Mouse (Mus musculus) adrenal gland, adult (tissue): Measurements from ENCODE around the gene Ldah.
"Not testable (repeated sequence)": the region's sequence is repeated elsewhere in the genome, so short reads cannot be mapped to it uniquely, and the experiment has no call there.

Source experiments
- DNase-seq, 2 experiments: peaks; one replicate each; pipeline ENCODE4 v3.0.0; 2022 to 2023; ENCODE audit warnings: low spot score in 1 of 2; ENCODE audit not compliant: inconsistent age in 2 of 2

Gene Ldah

GRCm38 (mm10) chr12:8207978-8208403 lies at the start of gene Ldah:
TSS of gene Ldah (plus strand) at chr12:8208107.
- DNase-seq: peak; percentile 90 to 96

GRCm38 (mm10) chr12:8167743-8168142 lies 40.2 kb upstream of the Ldah start:
- DNase-seq: no peak

GRCm38 (mm10) chr12:8180921-8181320 lies 27.0 kb upstream of the Ldah start:
- no peak for DNase-seq

- DNase-seq: no peak
These were observed 26.2 kb upstream of the Ldah start for GRCm38 (mm10) chr12:8181744-8182143.

- peak in 1 of 2 experiments; percentile 29 for DNase-seq
These were observed 23.4 kb upstream of the Ldah start for GRCm38 (mm10) chr12:8184518-8184917.

- DNase-seq: no peak
These were observed 19.7 kb upstream of the Ldah start for GRCm38 (mm10) chr12:8188161-8188560.

GRCm38 (mm10) chr12:8188796-8189535 lies 18.9 kb upstream of the Ldah start:
- DNase-seq: not testable (repeated sequence)

DNA sequence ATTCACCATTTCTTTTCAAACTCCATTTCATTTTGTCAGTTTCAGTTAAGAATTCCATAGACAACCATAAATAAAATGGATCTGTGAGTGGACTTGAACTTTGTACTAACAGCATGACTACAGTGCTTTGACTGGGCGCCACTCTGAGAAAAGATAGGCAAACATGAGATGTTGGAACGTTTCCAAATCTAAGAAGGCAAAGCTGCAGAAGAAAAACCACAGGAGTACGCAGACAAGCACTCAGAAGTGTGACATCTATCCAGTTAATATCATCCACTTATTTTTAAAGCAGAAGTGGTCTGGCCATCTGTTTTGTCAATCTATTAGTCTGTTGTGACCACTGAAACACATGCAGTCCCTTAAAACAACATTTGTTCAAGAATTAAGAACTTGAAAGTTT lies 18.2 kb upstream of the Ldah start:
- DNase-seq: no peak

- no peak for DNase-seq
These were observed 2.2 kb upstream of the Ldah start for GRCm38 (mm10) chr12:8205721-8206120.

GRCm38 (mm10) chr12:8207578-8207977 lies 329 bp upstream of the Ldah start:
- no peak for DNase-seq

- peak in 1 of 2 experiments; percentile 39 for DNase-seq
These were observed 8.7 kb downstream of the Ldah start for GRCm38 (mm10) chr12:8216392-8217280.

- DNase-seq: peak; percentile 28 to 77
These were observed 15.1 kb downstream of the Ldah start for GRCm38 (mm10) chr12:8223036-8223435.

DNA sequence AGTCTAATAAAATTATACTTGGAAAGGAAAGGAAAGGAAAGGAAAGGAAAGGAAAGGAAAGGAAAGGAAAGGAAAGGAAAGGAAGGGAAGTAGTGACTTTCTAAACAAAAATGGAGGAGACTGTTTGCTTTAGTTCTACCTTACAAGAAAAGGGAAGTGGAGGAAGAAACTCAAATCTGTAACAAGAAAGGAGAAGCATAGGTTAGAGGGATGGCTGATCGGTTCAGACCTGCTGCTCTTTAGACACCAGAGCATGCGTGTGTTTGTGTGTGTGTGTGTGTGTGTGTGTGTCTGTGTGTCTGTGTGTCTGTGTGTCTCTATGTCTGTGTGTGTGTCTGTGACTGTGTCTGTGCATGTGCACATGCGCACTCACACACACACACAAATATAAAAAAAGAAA lies 23.2 kb downstream of the Ldah start:
- DNase-seq: no peak

DNA sequence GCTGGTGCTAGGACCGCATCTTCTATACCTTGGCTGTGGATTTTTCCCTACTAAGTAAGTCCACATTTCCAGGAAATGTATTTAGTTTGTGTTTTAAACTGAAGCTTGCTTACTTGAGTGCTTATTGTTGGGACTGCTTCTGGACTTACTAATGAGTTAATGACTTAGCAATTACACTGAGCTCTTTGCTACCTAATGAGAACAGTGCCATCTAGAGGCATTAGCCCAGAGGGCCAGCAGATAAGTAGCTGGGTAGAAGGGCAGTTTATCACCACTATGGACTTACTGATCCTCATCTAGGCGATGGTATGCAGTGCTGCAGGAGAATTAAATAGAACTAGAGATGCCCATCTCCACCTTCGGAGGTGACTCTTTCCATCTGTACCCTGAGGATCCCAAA lies 24.8 kb downstream of the Ldah start:
- DNase-seq: peak in 1 of 2 experiments; percentile 78

DNA sequence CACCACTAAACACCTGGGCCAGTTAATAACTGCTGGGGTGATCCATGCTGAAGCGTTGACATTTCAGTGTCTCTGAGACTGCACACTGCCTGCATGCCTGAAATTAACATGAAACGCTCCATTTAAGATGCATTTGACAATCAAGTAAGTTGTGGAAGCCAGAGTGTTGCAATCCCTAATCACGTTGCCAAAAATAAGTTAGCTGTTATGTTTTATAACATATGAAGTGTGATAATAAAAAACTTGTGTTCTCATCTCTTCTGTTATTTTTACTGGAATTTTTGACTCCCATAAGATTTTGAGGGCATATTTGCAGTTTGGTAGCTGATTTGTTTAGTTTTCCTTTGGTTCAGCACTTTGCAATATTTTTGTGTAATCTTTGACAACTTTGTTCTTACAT lies 34.3 kb downstream of the Ldah start:
- no peak for DNase-seq

DNA sequence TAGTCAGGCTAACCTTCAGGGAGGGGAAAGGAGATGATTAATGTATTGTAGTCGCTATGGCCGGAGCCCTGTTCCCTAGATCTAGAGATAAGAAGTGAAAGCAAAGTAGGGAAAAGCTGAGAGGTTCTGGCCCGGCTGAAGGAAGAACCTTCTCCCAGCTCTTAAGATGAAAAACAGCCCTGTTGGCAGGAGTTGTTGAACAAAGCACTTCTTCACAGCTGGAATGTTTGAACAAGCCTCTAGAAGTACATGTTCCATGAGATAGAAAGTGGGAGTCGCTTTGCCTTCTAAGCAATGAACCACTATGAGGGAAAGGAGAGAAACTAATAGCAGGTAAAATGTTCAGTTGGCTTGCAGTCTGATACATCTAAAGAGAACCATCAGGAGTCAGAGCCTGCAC lies 36.8 kb downstream of the Ldah start:
- peak; percentile 14 to 49 for DNase-seq

DNA sequence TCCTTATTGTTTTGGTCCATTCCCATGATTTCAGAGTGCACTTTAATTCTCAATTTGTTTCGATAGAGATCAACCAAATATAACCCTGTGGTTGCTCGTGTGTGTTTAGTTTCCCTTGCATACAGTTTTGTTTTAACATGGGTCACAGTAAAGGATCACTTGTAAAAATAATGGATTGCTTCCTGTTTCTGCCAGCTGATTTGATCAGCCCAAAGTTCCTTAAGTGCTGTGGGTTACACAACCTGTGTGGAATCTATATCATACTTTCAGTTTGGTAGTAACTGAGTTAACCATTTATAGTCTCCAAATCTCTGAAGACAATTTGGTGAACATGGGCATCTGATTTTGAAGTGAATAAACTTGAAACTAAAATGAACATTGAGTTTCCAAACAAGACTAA lies 52.4 kb downstream of the Ldah start:
- DNase-seq: no peak

DNA sequence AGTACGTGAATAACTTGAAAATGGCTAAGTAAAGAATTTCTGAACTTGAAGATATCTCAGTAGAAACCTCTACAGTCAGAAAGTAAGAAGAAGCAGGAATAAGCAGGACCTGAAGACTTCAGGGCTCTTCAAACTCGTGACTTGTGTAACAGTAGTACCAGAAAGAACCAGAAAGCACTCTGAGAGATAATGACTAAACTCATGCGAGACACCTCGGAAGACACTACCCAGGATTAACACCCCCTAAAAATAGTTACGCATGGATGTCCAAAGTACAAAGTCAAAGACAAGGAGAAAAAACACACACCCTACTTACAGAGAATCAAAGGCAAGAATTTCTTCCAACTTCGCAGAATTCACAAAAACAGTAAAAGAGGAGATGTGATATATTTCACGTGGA lies 58.4 kb downstream of the Ldah start:
- DNase-seq: no peak

GRCm38 (mm10) chr12:8269627-8270026 lies 61.7 kb downstream of the Ldah start:
- DNase-seq: no peak

DNA sequence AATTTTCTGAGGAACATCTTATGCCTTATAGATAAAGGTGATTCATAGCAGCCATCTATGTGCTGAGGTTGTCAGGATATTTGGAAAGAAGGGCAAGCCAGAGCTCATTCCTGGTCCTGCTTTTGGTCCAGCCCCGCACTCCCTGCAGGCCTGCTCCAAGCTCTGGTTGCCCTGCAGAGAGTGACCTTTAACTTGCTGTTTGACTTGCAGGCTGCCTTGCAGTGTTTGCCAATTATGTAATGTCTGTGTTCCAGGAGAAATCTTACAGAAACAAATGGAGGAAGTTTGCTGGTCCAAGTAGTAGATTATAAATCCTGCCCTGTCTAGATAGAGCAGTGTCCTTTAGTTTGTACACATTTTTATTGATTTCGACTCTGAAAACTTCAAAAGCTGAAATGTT lies 63.5 kb downstream of the Ldah start:
- DNase-seq: peak; percentile 20 to 72

- no peak for DNase-seq
These were observed 65.7 kb downstream of the Ldah start for GRCm38 (mm10) chr12:8273471-8274171.
